Mouse (Mus musculus) CH12.LX (cell line): ENCODE data around the gene Baz2b.

ENCODE experiments used
- BHLHE40 ChIP-seq: IDR thresholded peaks from 2 replicates; pipeline ENCODE4 v1.6.1; 2011; ENCODE audit warnings: mild to moderate bottlenecking, low read depth, low read length, improper control_type of control experiment
- CTCF ChIP-seq, 2 experiments: IDR thresholded peaks in 1 of 2; conservative IDR thresholded peaks in 1 of 2; 2 replicates each; pipeline ENCODE4 v1.5.1; 2011 to 2012; ENCODE audit warnings: low read depth in 2 of 2, low read length in 2 of 2, improper control_type of control experiment in 1 of 2, inconsistent platforms in 1 of 2, mild to moderate bottlenecking in 1 of 2, moderate library complexity in 1 of 2
- POLR2A ChIP-seq: IDR thresholded peaks from 2 replicates; pipeline ENCODE4 v1.6.1; 2011; ENCODE audit warnings: low read depth, mild to moderate bottlenecking, improper control_type of control experiment, low read length
- POLR2AphosphoS2 ChIP-seq: IDR thresholded peaks from 2 replicates; pipeline ENCODE4 v1.6.1; 2011; ENCODE audit warnings: low read depth, low read length, improper control_type of control experiment
- SIN3A ChIP-seq: IDR thresholded peaks from 2 replicates; pipeline ENCODE4 v1.6.1; 2012; ENCODE audit warnings: low read length, improper control_type of control experiment, inconsistent platforms
- USF1 ChIP-seq: IDR thresholded peaks from 2 replicates; pipeline ENCODE4 v1.6.1; 2014; ENCODE audit warnings: low read depth, mild to moderate bottlenecking, inconsistent platforms, low read length, improper control_type of control experiment
- ZC3H11A ChIP-seq: IDR thresholded peaks from 2 replicates; pipeline ENCODE4 v1.6.1; 2012; ENCODE audit warnings: low read depth, mild to moderate bottlenecking, inconsistent platforms, low read length, improper control_type of control experiment

DNA sequence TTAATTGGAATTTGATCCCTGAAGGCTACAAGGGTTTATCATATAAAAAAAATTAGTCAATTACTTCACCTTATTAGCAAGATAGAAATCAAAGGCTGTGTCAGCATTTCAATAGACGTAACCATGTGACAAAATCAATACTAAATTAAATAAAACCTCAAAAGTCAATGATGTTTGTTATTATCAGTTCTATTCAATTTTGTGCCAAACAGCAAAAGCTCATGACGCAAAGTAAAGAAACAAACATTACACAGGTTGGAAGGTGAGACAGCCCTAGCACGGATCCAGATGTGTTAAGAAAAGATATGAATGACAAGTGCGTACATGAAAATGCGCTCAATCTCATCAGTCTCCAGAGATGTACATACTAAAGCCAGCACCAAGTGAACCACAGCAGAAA, 212.7 kb downstream of the Baz2b start:
- no peak for TF ChIP-seq POLR2AphosphoS2
- TF ChIP-seq SIN3A, result no peak
- TF ChIP-seq POLR2A, result no peak
- no peak for TF ChIP-seq USF1
- no peak for TF ChIP-seq ZC3H11A
- no peak for TF ChIP-seq CTCF (conservative IDR thresholded peaks at IDR 0.05 in 1 of 2, IDR thresholded peaks at IDR 0.05 in 1 of 2; ENCODE audit: low read depth in 2 of 2, low read length in 2 of 2)
- TF ChIP-seq BHLHE40, result no peak
